Comparison of ENCODE assay signal across 8 mouse cellular contexts in the genomic region with DNA sequence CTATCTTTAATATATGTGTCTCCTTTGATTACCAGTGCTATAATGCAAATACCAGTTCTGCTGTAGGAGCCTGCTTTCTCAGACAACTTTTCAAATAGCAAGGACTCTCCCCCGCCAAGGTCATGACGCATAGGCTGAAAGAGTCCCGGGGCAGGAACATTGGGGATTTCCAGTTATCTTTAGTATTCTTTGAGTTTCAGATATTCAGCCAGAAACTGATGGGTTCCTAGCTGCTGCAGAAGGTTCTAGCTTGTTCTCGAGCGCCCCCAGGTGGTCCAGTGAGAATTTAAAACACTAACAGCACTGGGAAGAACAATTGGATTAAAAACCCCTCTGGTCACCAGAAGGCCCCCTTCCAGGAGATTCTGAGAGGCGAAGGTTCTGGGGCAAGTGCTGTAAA. TPM values are rescaled to one million over a fixed set of nuclear protein-coding genes. Genes with fewer than 3 reads are reported as not detected.
DNase-seq lines count a peak whose midpoint lies in the region.

No protein-coding gene starts in this region.

- intact Hi-C loops in gastrocnemius, postnatal 14 days (cut with DNase I; ENCODE audit: low total_unique reads), result no loop called here
- intact Hi-C loops in left cerebral cortex, postnatal 25 days (cut with DNase I), result no loop called here

- peak; percentile 72 to 83 for DNase-seq in left cerebral cortex, adult 18-20 months (ENCODE audit: low spot score in 2 of 2)
- no peak for DNase-seq in left cerebral cortex, adult 11 months (ENCODE audit: low spot score)
- peak; percentile 72 for DNase-seq in Muller cell, postnatal 12 days (ENCODE audit: inconsistent ontology term)
- peak; percentile 53 for DNase-seq in c-Kit-positive CD71-positive TER-119-positive erythroid progenitor cells, embryonic 14.5 days (ENCODE audit: low spot score)
- DNase-seq in gastrocnemius, postnatal 14 days, result peak; percentile 63
- peak; percentile 65 to 74 for DNase-seq in left cerebral cortex, postnatal 25 days (ENCODE audit: low spot score in 2 of 2)
- peak; percentile 22 for DNase-seq in retina, adult 2 months (ENCODE audit: low read depth, low spot score)
- DNase-seq in urinary bladder, postnatal 4 days (ENCODE audit: low spot score in 2 of 2), result peak; percentile 33 to 70

RNA-seq across cellular contexts. Expression of a gene that starts 35.2 kb away (rescaled TPM):
- total RNA-seq in left cerebral cortex, adult 18-20 months (2021), result 10 to 100 TPM; 44.8 to 52.9 TPM
- total RNA-seq in gastrocnemius, postnatal 14 days (2021), result 10 to 100 TPM; 54.5 to 55.7 TPM
- 10 to 100 TPM; 47.5 to 49.1 TPM for total RNA-seq in left cerebral cortex, postnatal 25 days (2021)
